Mouse (Mus musculus) erythroid progenitor cell, adult 5-6 weeks (primary cell): ENCODE results near the gene Nfe2l3. TPM values are rescaled to one million over a fixed set of nuclear protein-coding genes. Genes with fewer than 3 reads are reported as not detected.

Experiments
- ATAC-seq: replicated peaks from 2 replicates; pipeline ENCODE4 v1.8.0; 2016; ENCODE audit warnings: moderate number of reproducible peaks, mild to moderate bottlenecking, moderate TSS enrichment, inconsistent platforms; ENCODE audit not compliant: poor library complexity, low FRiP score, severe bottlenecking
- total RNA-seq, 2 experiments: library from RNA; stranded (forward) in 1 of 2; stranded (reverse) in 1 of 2; fragments of 150-400 nt in 1 of 2; fragments of 186-747, 209-891 nt in 1 of 2; gene quantifications; 2 replicates each; pipeline versions ENCODE4 v1.2.3 to v1.2.4; 2015 to 2017; ENCODE audit warnings: low replicate concordance in 2 of 2

Gene Nfe2l3
- total RNA-seq, 2 experiments from 2014 or later, result not detected

DNA sequence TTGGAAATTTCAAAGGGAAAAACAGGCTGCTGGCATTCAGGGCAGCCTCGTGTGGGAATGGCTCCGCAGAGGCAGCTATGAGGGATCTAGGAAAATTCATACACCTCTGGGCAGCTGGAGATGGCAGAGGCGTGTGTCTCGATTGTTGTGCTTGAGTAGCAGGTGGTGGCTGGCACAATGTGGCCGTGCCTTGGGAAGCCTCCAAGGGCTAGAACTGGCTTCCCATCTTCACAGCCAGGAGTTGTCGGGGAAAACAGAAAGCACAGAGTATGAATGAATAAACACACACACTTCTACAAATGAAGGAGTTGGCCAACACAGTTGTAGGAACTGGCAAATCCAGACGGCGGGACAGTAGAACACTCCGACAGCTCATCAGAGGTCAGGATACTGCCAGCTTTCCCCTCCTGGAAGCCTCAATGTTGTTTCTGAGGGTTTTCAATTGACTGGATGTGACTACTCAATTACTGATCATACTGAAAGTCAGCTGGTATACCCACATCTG lies 6.4 kb downstream of the Nfe2l3 start:
- no peak for ATAC-seq

- ATAC-seq, result no peak
Observed at GRCm38 (mm10) chr6:51442191-51442835, 9.8 kb downstream of the Nfe2l3 start.

- no peak for ATAC-seq
Observed at GRCm38 (mm10) chr6:51452927-51453503, 20.5 kb downstream of the Nfe2l3 start.

DNA sequence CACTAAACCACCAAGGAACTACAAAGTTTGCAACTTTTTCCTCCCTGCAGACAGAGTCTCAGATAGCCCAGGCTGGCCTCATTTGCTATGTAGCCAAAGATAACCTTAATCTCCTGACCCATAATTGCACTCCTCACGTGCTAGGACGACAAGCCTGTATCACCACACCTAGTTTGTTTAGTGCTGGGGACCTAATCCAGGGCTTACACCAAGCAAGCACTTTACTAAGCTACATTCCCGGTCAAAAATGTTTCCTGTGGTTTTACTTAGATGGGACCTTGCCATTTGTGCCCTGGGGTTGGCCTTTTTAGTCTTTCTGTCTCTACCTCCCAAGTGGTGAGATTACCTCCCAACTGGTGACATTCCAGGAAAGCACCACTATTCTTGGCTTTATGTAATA lies 22.5 kb downstream of the Nfe2l3 start:
- no peak for ATAC-seq

DNA sequence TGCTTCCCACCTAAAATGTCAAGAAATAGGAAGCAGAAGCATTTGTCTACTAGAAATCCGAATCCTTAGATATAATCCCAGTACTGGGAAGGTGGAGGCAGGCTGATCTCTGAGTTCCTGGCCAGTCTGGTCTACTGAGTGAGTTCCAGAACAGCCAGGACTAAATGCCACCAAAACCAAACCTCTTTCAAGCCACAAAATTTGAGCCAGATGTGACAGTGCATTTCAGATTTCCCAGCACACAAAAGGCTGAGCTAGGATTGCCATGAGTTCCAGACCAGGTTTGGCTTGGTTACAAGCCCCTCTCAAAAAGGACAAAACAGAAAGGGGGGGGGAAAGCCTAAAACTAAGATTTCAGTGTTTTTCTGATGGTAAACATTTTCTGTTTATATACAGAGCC lies 23.7 kb downstream of the Nfe2l3 start:
- no peak for ATAC-seq

DNA sequence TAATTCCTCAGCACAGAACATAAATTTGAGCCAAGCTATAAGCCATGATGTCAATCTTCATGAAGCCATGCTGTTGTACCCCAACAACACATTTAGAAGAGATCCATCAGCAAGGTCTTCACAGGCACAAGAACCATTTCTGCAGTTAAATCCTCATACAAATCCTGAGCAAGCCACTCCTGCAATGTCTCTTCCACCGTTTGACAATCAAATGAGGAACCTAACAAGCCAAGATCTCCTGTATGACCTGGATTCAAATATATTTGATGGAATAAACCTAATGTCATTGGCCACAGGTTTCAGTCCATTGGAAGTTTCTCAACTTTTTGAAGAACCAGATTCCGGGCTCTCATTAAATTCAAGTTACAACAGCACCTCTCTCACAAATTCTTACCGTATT lies 24.8 kb downstream of the Nfe2l3 start:
- no peak for ATAC-seq

- ATAC-seq, result no peak
Observed at GRCm38 (mm10) chr6:51457770-51458387, 25.4 kb downstream of the Nfe2l3 start.

GRCm38 (mm10) chr6:51458925-51459312 lies 26.4 kb downstream of the Nfe2l3 start:
- ATAC-seq, result no peak

GRCm38 (mm10) chr6:51459313-51460020 lies 27.0 kb downstream of the Nfe2l3 start:
- no peak for ATAC-seq

- ATAC-seq, result no peak
Observed at GRCm38 (mm10) chr6:51460021-51460360, 27.5 kb downstream of the Nfe2l3 start.

GRCm38 (mm10) chr6:51460363-51460762 lies 27.9 kb downstream of the Nfe2l3 start:
- no peak for ATAC-seq

GRCm38 (mm10) chr6:51467649-51468048 lies 35.2 kb downstream of the Nfe2l3 start:
- no peak for ATAC-seq

- peak; percentile 62 for ATAC-seq
Observed at GRCm38 (mm10) chr6:51468891-51469561, 36.6 kb downstream of the Nfe2l3 start.

DNA sequence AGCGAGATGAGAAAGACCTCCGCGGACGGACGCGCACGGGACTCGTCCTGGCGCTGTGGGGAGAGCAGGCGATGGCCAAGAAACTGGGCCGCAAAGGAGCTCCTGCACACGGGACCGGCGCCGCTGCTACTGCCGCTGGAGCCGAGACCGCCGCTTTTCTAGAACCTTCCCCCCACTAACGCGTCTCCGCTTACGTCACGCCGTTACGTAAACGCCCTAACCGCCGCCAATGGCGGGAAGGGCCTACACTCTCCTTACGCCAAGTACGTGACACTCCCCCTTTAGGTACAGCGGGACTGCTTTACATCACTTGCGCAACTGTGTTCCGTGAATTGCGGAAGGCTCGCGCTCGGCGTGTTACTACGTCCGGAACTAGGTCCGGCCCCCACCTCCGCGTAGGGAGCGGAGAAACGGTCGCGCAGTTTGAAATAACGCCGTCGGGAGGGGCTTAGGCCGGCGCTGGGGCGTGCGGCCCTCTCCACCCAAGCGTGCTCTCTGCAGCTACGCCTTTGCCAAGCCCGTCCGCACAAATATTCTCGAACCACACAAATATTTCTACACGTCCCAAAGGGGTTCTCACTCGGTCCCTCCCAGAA lies 37.3 kb downstream of the Nfe2l3 start, which contains the start of gene Hnrnpa2b1:
Gene Hnrnpa2b1 (minus strand): TSS at position 180 of the 596 bp plus-strand sequence.
- ATAC-seq, result peak; percentile 81

DNA sequence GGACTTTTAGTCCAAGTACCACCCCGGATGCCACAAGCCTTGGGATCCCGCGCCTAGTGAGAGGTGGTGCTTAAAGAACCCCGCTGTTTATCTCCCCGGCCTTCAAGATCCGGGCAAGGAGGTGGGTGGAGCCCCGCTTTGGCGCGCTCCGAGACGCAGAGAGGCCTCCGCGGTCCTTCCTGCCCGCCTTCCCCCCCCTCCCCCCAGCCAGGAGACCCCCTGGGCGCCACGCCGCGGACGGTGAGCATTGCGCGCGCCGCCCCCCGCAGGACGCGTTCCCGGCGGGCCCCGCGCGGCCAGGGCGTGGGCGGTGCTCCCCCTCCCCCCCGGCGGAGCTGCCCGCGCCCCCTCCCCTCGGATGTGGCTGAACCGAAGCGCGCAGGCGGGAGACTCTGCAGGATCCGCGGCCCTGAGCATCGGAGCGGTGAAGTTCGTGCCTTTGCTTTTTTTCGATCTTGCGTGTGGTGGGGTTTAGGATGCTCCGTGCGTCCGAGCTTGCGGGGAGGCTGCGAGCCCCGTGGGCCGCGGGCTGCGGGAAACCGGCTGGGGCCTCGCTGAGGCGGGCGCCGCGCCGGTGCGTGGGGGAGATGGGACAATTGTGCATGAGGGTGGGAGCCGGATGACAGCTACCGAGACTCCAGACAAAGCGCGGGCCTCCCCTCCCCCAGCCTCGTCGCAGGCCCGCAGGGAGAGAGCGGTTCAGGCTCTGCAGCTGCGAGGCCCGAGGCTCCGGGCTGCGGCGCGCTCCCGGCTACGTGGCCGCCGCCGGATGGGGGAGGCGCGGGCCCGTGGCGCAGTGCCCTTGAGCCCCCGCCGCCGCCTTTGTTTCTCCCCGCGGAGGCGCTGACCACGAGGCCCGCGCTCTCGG lies 38.1 kb downstream of the Nfe2l3 start, which contains the start of gene Cbx3:
Gene Cbx3 (plus strand): TSS at position 50 of the 868 bp plus-strand sequence.
- peak; percentile 75 for ATAC-seq

DNA sequence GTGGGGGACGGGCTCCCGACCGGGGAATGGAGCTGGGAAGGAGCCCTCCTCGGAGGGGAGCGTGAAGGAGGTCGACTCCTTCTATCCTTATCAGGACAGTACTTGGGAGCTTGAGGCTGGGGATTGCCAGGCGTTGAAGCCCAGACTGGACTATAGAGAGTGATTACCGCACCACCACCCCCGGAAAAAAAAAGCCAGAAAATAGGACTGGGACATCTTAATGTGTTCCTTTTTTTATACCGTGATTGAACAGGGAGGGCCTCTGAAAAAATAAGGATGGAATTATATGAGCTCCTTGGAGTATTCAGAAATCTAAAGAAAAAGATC lies 38.7 kb downstream of the Nfe2l3 start:
- 0 out of 2 replicates have a peak, but pooled peaks have one; percentile 6 for ATAC-seq

- no peak for ATAC-seq
Observed at GRCm38 (mm10) chr6:51471782-51472181, 39.3 kb downstream of the Nfe2l3 start.

GRCm38 (mm10) chr6:51472213-51472612 lies 39.7 kb downstream of the Nfe2l3 start:
- ATAC-seq, result no peak
